Mouse (Mus musculus) stomach, embryonic 16.5 days (tissue): ENCODE measurements at regions not wholly inside any gene's neighbourhood (a gene's known extent, or its start where the extent isn't known, plus 50 kb on each side); places are given as distances from the start of the nearest gene placed in this dataset.

Experiments
- ATAC-seq: fragments of 200-750 bp; cut with Nextera tagmentation; 2 replicates; pipeline ENCODE4 v1.8.0; 2017; ENCODE audit warnings: moderate number of reproducible peaks, moderate TSS enrichment; ENCODE audit not compliant: insufficient read depth, low FRiP score
- H3K27ac ChIP-seq: fragments of 300-500 bp; sonication (generic); 2 replicates; pipeline ENCODE4 v1.5.1; 2014; ENCODE audit warnings: low read length
- H3K27me3 ChIP-seq: fragments of 300-500 bp; sonication (generic); 2 replicates; pipeline ENCODE4 v1.6.1; 2014; ENCODE audit warnings: low read length, control low read depth, mixed read lengths; ENCODE audit not compliant: control insufficient read depth, insufficient read depth
- H3K36me3 ChIP-seq: fragments of 300-500 bp; sonication (generic); 2 replicates; pipeline ENCODE4 v1.6.1; 2014; ENCODE audit warnings: low read length; ENCODE audit not compliant: control insufficient read depth, insufficient read depth
- H3K4me1 ChIP-seq: fragments of 300-500 bp; sonication (generic); 2 replicates; pipeline ENCODE4 v1.6.1; 2014; ENCODE audit warnings: low read length, control low read depth, mixed read lengths; ENCODE audit not compliant: control insufficient read depth, insufficient read depth
- H3K4me2 ChIP-seq: fragments of 300-500 bp; sonication (generic); 2 replicates; pipeline ENCODE4 v1.6.1; 2014; ENCODE audit warnings: low read depth, low read length, mixed read lengths
- H3K4me3 ChIP-seq: fragments of 300-500 bp; sonication (generic); replicated peaks from 2 replicates; pipeline ENCODE4 v1.5.1; 2014; ENCODE audit warnings: mild to moderate bottlenecking, low read length
- H3K9ac ChIP-seq: fragments of 300-500 bp; sonication (generic); 2 replicates; pipeline ENCODE4 v1.6.1; 2014; ENCODE audit warnings: low read length
- H3K9me3 ChIP-seq: fragments of 300-500 bp; sonication (generic); replicated peaks from 2 replicates; pipeline ENCODE4 v1.6.1; 2016; ENCODE audit warnings: low read length, control low read depth; ENCODE audit not compliant: control insufficient read depth
- WGBS: fragments of 180-500 bp; shearing (Covaris S2); extraction: QIAGEN DNeasy Blood & Tissue Kit; methylation state at CpG from one replicate; pipeline ENCODE4 v1.1.7; 2014; 5-methylcytosine and 5-hydroxymethylcytosine counted together

DNA sequence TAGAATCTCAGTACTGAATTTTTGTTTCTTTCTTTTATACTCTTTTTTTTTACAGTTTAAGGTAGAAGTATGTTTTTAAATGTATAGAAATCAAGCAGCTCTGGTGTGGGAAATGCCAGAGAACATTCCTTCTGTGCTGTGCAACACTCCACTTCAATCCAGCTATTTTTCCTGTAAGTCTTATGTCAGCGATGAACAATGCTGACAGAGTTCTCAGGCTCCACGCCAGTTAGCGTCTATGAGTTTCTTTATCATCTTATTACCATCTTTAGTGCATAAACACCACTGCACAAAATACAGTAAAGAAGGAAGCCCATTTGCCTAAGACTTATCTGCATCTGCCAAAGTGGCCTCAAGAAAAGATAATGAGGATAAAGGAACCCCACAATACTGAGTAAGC lies 223.0 kb upstream of the Rsrc1 start:
- WGBS, result 70% methylated on average over 3 of the region's 3 CpGs
- Histone ChIP-seq H3K9me3 (no peaks in the 10 kb centered on the region), H3K4me1 (no peaks in the 10 kb centered on the region), H3K36me3 (no peaks in the 10 kb centered on the region), H3K4me2 (no peak overlapping the region), H3K9ac (no peak overlapping the region), H3K27ac (no peak overlapping the region), H3K4me3 (no peak overlapping the region), H3K27me3 (no peaks in the 10 kb centered on the region)
- no peak for ATAC-seq

- WGBS, result 86% methylated on average over 4 of the region's 4 CpGs
- H3K4me1 ChIP-seq, result no peaks in the 10 kb centered on the region
- H3K4me2 ChIP-seq, result no peak overlapping the region
- H3K27ac ChIP-seq, result no peak overlapping the region
- ATAC-seq, result no peak
- no peaks in the 10 kb centered on the region for H3K9me3 ChIP-seq
- no peak overlapping the region for H3K4me3 ChIP-seq
- H3K27me3 ChIP-seq, result no peaks in the 10 kb centered on the region
- no peaks in the 10 kb centered on the region for H3K36me3 ChIP-seq
- H3K9ac ChIP-seq, result no peak overlapping the region
These were observed 221.3 kb upstream of the Rsrc1 start for GRCm38 (mm10) chr3:66759841-66760240.

- H3K27me3 ChIP-seq, result no peaks in the 10 kb centered on the region
- H3K36me3 ChIP-seq, result no peaks in the 10 kb centered on the region
- H3K4me3 ChIP-seq, result no peak overlapping the region
- no peak overlapping the region for H3K9ac ChIP-seq
- no peaks in the 10 kb centered on the region for H3K9me3 ChIP-seq
- WGBS, result 77% methylated on average over 3 of the region's 3 CpGs
- ATAC-seq, result no peak
- no peaks in the 10 kb centered on the region for H3K4me1 ChIP-seq
- H3K27ac ChIP-seq, result no peak overlapping the region
- H3K4me2 ChIP-seq, result no peak overlapping the region
These were observed 218.7 kb upstream of the Rsrc1 start for GRCm38 (mm10) chr3:66762446-66762845.

- no peak for ATAC-seq
- Histone ChIP-seq H3K4me2 (no peak overlapping the region), H3K4me3 (no peak overlapping the region), H3K9me3 (no peaks in the 10 kb centered on the region), H3K27ac (no peak overlapping the region), H3K9ac (no peak overlapping the region), H3K27me3 (no peaks in the 10 kb centered on the region), H3K36me3 (no peaks in the 10 kb centered on the region), H3K4me1 (no peaks in the 10 kb centered on the region)
- WGBS, result 57% methylated on average over 12 of the region's 12 CpGs
These were observed 183.7 kb upstream of the Rsrc1 start for GRCm38 (mm10) chr3:66797351-66798010.

DNA sequence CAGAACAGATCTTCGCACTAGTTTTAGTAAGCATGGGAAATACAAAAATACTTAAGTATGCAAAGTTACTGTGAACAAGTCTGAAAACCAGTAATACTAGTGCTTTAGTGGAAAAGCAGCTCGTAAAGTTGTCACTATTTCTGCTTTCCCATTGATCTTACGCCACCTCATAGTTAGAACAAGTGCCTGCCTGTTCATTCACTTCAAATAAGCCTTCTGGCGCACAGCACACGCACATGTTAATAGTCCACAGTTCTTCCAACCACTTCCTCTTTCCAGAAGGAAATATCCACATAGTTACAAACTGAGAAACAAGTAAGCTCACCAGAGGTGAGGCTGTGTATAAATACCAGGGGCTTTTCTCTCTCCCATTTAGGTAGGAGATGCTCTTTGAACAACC lies 182.9 kb upstream of the Rsrc1 start:
- no peak for ATAC-seq
- Histone ChIP-seq H3K4me3 (no peak overlapping the region), H3K9me3 (no peaks in the 10 kb centered on the region), H3K27me3 (no peaks in the 10 kb centered on the region), H3K4me1 (no peaks in the 10 kb centered on the region), H3K9ac (no peak overlapping the region), H3K36me3 (no peaks in the 10 kb centered on the region), H3K27ac (no peak overlapping the region), H3K4me2 (no peak overlapping the region)
- 71% methylated on average over 5 of the region's 5 CpGs for WGBS

DNA sequence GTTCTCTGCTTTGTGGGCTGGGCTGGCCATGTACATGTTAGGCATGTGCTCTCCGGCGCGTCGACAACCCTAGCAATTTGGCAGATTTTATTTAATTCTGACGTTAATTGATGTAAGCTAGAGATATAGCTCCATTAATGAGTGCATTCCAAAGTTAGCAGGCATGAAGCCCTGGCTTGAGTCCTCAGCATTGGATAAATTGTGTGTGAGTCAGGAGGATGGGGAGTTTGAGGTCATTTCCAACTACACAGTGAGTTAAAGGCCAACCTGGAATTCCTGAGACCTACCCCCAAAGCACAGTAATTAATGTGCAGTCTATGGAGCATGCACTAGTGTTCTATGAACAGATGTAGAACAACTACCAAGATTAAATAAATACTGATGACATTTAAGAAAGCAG lies 178.7 kb upstream of the Rsrc1 start:
- H3K4me3 ChIP-seq, result no peak overlapping the region
- 81% methylated on average over 5 of the region's 5 CpGs for WGBS
- H3K9ac ChIP-seq, result no peak overlapping the region
- no peaks in the 10 kb centered on the region for H3K9me3 ChIP-seq
- H3K36me3 ChIP-seq, result no peaks in the 10 kb centered on the region
- no peaks in the 10 kb centered on the region for H3K27me3 ChIP-seq
- ATAC-seq, result no peak
- H3K4me2 ChIP-seq, result no peak overlapping the region
- H3K27ac ChIP-seq, result no peak overlapping the region
- no peaks in the 10 kb centered on the region for H3K4me1 ChIP-seq

- Histone ChIP-seq H3K9me3 (no peaks in the 10 kb centered on the region), H3K4me1 (no peaks in the 10 kb centered on the region), H3K27ac (no peak overlapping the region), H3K27me3 (no peaks in the 10 kb centered on the region), H3K9ac (no peak overlapping the region), H3K4me2 (no peak overlapping the region), H3K4me3 (no peak overlapping the region), H3K36me3 (no peaks in the 10 kb centered on the region)
- ATAC-seq, result no peak
- 45% methylated on average over 1 of the region's 1 CpGs for WGBS
These were observed 175.0 kb upstream of the Rsrc1 start for GRCm38 (mm10) chr3:66806176-66806575.

- 57% methylated on average over 5 of the region's 5 CpGs for WGBS
- Histone ChIP-seq H3K27me3 (no peaks in the 10 kb centered on the region), H3K9ac (no peak overlapping the region), H3K36me3 (no peaks in the 10 kb centered on the region), H3K4me3 (no peak overlapping the region), H3K4me2 (no peak overlapping the region), H3K27ac (no peak overlapping the region), H3K4me1 (no peaks in the 10 kb centered on the region), H3K9me3 (no peaks in the 10 kb centered on the region)
- no peak for ATAC-seq
These were observed 168.3 kb upstream of the Rsrc1 start for GRCm38 (mm10) chr3:66812686-66813445.

DNA sequence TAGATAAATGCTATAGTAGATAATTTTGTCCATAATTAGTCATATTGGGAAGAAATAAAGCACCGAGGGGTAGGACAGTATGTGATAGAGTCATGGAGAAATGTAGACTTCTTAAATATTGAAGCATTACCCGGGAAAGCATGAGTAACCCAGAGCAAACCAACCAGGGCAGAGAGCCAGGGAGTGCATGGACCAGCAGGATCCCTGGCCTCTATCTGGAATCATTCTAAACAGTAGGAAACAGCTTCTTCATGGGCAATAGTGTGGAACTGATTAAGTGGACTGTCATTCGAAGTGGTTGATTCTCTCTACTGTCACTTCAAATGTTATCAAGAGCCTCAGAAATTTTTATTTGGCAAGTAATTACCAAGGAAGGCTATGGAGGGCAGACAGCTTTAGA lies 155.4 kb upstream of the Rsrc1 start:
- WGBS, result 87% methylated on average over 3 of the region's 3 CpGs

More for the DNA sequence above, 155.4 kb upstream of the Rsrc1 start:
- H3K27me3 ChIP-seq, result no peaks in the 10 kb centered on the region
- no peak overlapping the region for H3K4me2 ChIP-seq
- no peak for ATAC-seq
- no peak overlapping the region for H3K27ac ChIP-seq
- H3K4me3 ChIP-seq, result no peak overlapping the region
- H3K4me1 ChIP-seq, result no peaks in the 10 kb centered on the region
- no peak overlapping the region for H3K9ac ChIP-seq
- no peaks in the 10 kb centered on the region for H3K36me3 ChIP-seq
- no peaks in the 10 kb centered on the region for H3K9me3 ChIP-seq
